15 mouse cellular contexts compared by ENCODE assay signal in the genomic region with DNA sequence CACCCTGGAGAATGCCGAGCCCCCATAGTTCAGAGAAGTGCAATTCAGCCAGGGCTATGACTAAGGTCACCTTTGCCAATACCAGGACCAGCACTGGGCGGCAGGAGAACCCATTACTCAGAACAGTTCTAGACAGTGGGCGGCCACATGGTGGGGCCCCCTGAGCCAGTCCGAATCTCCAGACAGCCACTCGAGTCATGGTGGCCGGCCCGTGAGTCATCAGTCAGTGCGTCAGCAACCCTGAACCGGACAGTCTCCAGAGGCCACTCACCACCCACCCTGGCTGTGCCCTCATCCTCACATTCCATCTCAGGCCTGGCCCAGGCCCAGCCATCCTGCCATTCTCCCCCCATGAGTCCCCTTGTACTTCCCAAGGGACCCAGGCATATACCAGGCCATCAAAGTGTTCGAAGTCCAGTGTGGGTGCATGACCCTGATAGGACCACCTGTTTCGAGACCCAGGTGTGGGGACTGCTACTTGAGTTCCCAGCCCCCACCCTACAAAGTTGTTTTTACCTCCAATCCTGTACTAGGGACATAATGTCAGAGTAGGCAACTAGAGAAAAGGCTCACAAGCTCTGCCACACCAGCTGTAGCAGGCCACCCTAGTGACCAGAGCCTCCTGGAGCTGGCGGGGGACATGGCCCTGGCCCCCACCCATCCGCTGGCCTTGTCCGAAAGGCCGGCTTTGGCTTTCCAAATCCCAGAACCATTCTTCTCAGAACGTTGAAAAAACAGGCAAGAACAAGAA. TPM values are rescaled to one million over a fixed set of nuclear protein-coding genes. Genes with fewer than 3 reads are reported as not detected.
DNase-seq lines count a peak whose midpoint lies in the region; ATAC-seq and TF ChIP-seq lines count a peak whose summit lies in the region.
"Had no signal": no experiment of that assay in that cellular context is flagged by ENCODE, and none has a peak within 500 bp of the region (broad histone marks: within the 10 kb centered on the region; RNA-seq: fewer than 3 reads in every experiment).

No protein-coding gene starts in this region.

- peak overlapping the region; percentile 25; the same call in 1 of the 2 replicates for H3K9ac ChIP-seq in heart, embryonic 14.5 days (ENCODE audit: low read length)
- no peak overlapping the region for H3K9ac ChIP-seq in heart, embryonic 11.5 days (ENCODE audit: low read depth, low read length)
- no peak overlapping the region for H3K9ac ChIP-seq in midbrain, embryonic 13.5 days (replicated peaks)
- no peak overlapping the region for H3K9ac ChIP-seq in midbrain, postnatal 0 days (replicated peaks; ENCODE audit: low read length, poor library complexity, severe bottlenecking)
- H3K9ac ChIP-seq: forebrain, embryonic 13.5 days had no signal

- TF ChIP-seq POLR2A in myocyte (IDR thresholded peaks at IDR 0.05; ENCODE audit: insufficient read length, low read depth) = no peak

- no peak overlapping the region for H3K4me2 ChIP-seq in heart, embryonic 14.5 days (ENCODE audit: low read length)
- H3K4me2 ChIP-seq in heart, embryonic 11.5 days = no peak overlapping the region
- no peak overlapping the region for H3K4me2 ChIP-seq in midbrain, embryonic 13.5 days (replicated peaks)
- H3K4me2 ChIP-seq in midbrain, postnatal 0 days (ENCODE audit: low read depth, low read length, poor library complexity, severe bottlenecking) = no peak overlapping the region
- peak overlapping the region; percentile 85 for H3K4me2 ChIP-seq in myocyte (ENCODE audit: low read depth)
- H3K4me2 ChIP-seq: forebrain, embryonic 13.5 days had no signal

- H3K36me3 ChIP-seq in heart, embryonic 14.5 days (ENCODE audit: control insufficient read depth, insufficient read depth, low read length) = no peaks in the 10 kb centered on the region
- no peaks in the 10 kb centered on the region; the same call in 1 of the 2 replicates for H3K36me3 ChIP-seq in heart, embryonic 11.5 days (ENCODE audit: control insufficient read depth, insufficient read depth, low read length)
- H3K36me3 ChIP-seq in midbrain, embryonic 13.5 days = peaks cover 4% of the 10 kb centered on the region; the same call in 1 of the 2 replicates
- peaks cover 2% of the 10 kb centered on the region; the same call in 1 of the 2 replicates for H3K36me3 ChIP-seq in midbrain, postnatal 0 days (ENCODE audit: insufficient read depth, low read length)
- H3K36me3 ChIP-seq in myocyte (ENCODE audit: control insufficient read depth, insufficient read depth) = peaks cover 5% of the 10 kb centered on the region

- H3K4me1 ChIP-seq in heart, embryonic 14.5 days (ENCODE audit: control insufficient read depth in 2 of 2, insufficient read depth in 2 of 2, low read length in 2 of 2) = peaks cover 28% of the 10 kb centered on the region in 2 experiments
- peaks cover 25% of the 10 kb centered on the region for H3K4me1 ChIP-seq in heart, embryonic 11.5 days (ENCODE audit: control insufficient read depth, insufficient read depth, low read length)
- peaks cover 6% of the 10 kb centered on the region for H3K4me1 ChIP-seq in midbrain, embryonic 13.5 days (replicated peaks)
- 0 out of 2 replicates have a peak, but pooled peaks cover 2% of the 10 kb centered on the region for H3K4me1 ChIP-seq in midbrain, postnatal 0 days (ENCODE audit: insufficient read depth, low read length)

- H3ac ChIP-seq in myocyte (ENCODE audit: control insufficient read depth, insufficient read length) = no peak overlapping the region

- peaks cover 43% of the 10 kb centered on the region for H3K79me2 ChIP-seq in myocyte (ENCODE audit: control insufficient read depth, insufficient read depth)

- no peaks in the 10 kb centered on the region for H3K27me3 ChIP-seq in heart, embryonic 14.5 days (ENCODE audit: control insufficient read depth, insufficient read depth, low read length)
- H3K27me3 ChIP-seq in heart, embryonic 11.5 days (ENCODE audit: control insufficient read depth, insufficient read depth, low read length) = no peaks in the 10 kb centered on the region
- H3K27me3 ChIP-seq in midbrain, embryonic 13.5 days = no peaks in the 10 kb centered on the region
- no peaks in the 10 kb centered on the region for H3K27me3 ChIP-seq in midbrain, postnatal 0 days (ENCODE audit: insufficient read depth, low read length)
- H3K27me3 ChIP-seq in myocyte (ENCODE audit: control insufficient read depth, insufficient read depth, insufficient read length) = no peaks in the 10 kb centered on the region
- H3K27me3 ChIP-seq: forebrain, embryonic 13.5 days; megakaryocyte, embryonic 14.5 days had no signal

- no peak for ATAC-seq in heart, embryonic 14.5 days (ENCODE audit: insufficient number of reproducible peaks, insufficient read depth, low FRiP score, low read depth)
- no peak; the same call in 1 of the 2 replicates for ATAC-seq in heart, embryonic 11.5 days (replicated peaks; ENCODE audit: insufficient number of reproducible peaks, low FRiP score, low TSS enrichment)
- ATAC-seq in midbrain, embryonic 13.5 days = peak; percentile 22; the same call in 1 of the 2 replicates
- ATAC-seq in midbrain, postnatal 0 days (ENCODE audit: low FRiP score) = no peak
- ATAC-seq: forebrain, embryonic 13.5 days had no signal

- no peak overlapping the region for H3K27ac ChIP-seq in heart, embryonic 14.5 days (replicated peaks in 1 of 2; ENCODE audit: control insufficient read depth in 1 of 2, insufficient read depth in 1 of 2, low read depth in 2 of 2, low read length in 2 of 2)
- no peak overlapping the region for H3K27ac ChIP-seq in heart, embryonic 11.5 days (ENCODE audit: low read depth, low read length)
- no peak overlapping the region for H3K27ac ChIP-seq in midbrain, embryonic 13.5 days
- no peak overlapping the region for H3K27ac ChIP-seq in midbrain, postnatal 0 days (ENCODE audit: low read depth, low read length)
- H3K27ac ChIP-seq: forebrain, embryonic 13.5 days had no signal

- WGBS in heart, embryonic 14.5 days = 70% methylated on average over 16 of the region's 16 CpGs
- 69% methylated on average over 16 of the region's 16 CpGs for WGBS in heart, embryonic 11.5 days (ENCODE audit: insufficient replicate concordance)
- 91% methylated on average over 16 of the region's 16 CpGs for WGBS in midbrain, embryonic 13.5 days
- WGBS in midbrain, postnatal 0 days = 95% methylated on average over 16 of the region's 16 CpGs

- no peak for DNase-seq in midbrain, postnatal 0 days (ENCODE audit: low spot score)
- peak; percentile 83 for DNase-seq in adrenal gland, postnatal 14 days
- no peak for DNase-seq in cerebellum, postnatal 10 days
- no peak for DNase-seq in cerebellum, adult 9-10 months
- DNase-seq: embryo, embryonic 11 days; kidney, postnatal 10 days; liver had no signal

- H3K4me3 ChIP-seq in heart, embryonic 14.5 days (ENCODE audit: control insufficient read depth in 1 of 2, insufficient read depth in 1 of 2, low read depth in 1 of 2, low read length in 2 of 2) = no peak overlapping the region
- no peak overlapping the region for H3K4me3 ChIP-seq in heart, embryonic 11.5 days (ENCODE audit: low read depth, low read length)
- no peak overlapping the region for H3K4me3 ChIP-seq in midbrain, embryonic 13.5 days (replicated peaks)
- H3K4me3 ChIP-seq in midbrain, postnatal 0 days (ENCODE audit: low read depth, low read length) = no peak overlapping the region
- no peak overlapping the region for H3K4me3 ChIP-seq in myocyte
- H3K4me3 ChIP-seq: forebrain, embryonic 13.5 days; megakaryocyte, embryonic 14.5 days had no signal

- no peak for TF ChIP-seq CTCF in midbrain, postnatal 0 days (IDR thresholded peaks at IDR 0.05)

- no peaks in the 10 kb centered on the region for H3K9me3 ChIP-seq in heart, embryonic 14.5 days (ENCODE audit: control insufficient read depth, low read length)
- H3K9me3 ChIP-seq in heart, embryonic 11.5 days (replicated peaks; ENCODE audit: control insufficient read depth, low read length) = no peaks in the 10 kb centered on the region
- no peaks in the 10 kb centered on the region for H3K9me3 ChIP-seq in midbrain, embryonic 13.5 days
- H3K9me3 ChIP-seq in midbrain, postnatal 0 days (ENCODE audit: low read length) = no peaks in the 10 kb centered on the region
- H3K9me3 ChIP-seq: forebrain, embryonic 13.5 days had no signal

RNA-seq across cellular contexts. Expression of gene Klhl26, which starts 14.8 kb away (rescaled TPM):
- 9.6 and 9.8 TPM in 2 replicates for polyA plus RNA-seq in heart, embryonic 14.5 days (2014; fragmentation: Nextera tagmentation; extraction: Ambion mirVana)
- 9.2 and 10.1 TPM in 2 replicates for polyA plus RNA-seq in heart, embryonic 11.5 days (2014; fragmentation: Nextera tagmentation; extraction: Ambion mirVana)
- polyA plus RNA-seq in midbrain, embryonic 13.5 days (2015; fragmentation: Nextera tagmentation; extraction: Ambion mirVana) = 19.3 and 22.2 TPM in 2 replicates
- 48.9 and 51.0 TPM in 2 replicates for total RNA-seq in midbrain, postnatal 0 days (2014; rRNA removed)
- 39.4 TPM in 2 replicates for polyA plus RNA-seq in midbrain, postnatal 0 days (2015; fragmentation: Nextera tagmentation; extraction: Ambion mirVana)
- total RNA-seq in adrenal gland, postnatal 14 days (2021) = 15.7 and 16.3 TPM in 2 replicates
- 32.5 TPM for polyA plus RNA-seq in myocyte (2012; fragmentation: generic; extraction: Trizol)

RNA-seq across cellular contexts. Expression of gene Crtc1, which starts 22.6 kb away (rescaled TPM):
- 12.2 and 14.1 TPM in 2 replicates for polyA plus RNA-seq in heart, embryonic 14.5 days (2014; fragmentation: Nextera tagmentation; extraction: Ambion mirVana)
- 11.6 and 13.5 TPM in 2 replicates for polyA plus RNA-seq in heart, embryonic 11.5 days (2014; fragmentation: Nextera tagmentation; extraction: Ambion mirVana)
- polyA plus RNA-seq in midbrain, embryonic 13.5 days (2015; fragmentation: Nextera tagmentation; extraction: Ambion mirVana) = 33.9 and 36.1 TPM in 2 replicates
- 56.3 and 57.4 TPM in 2 replicates for total RNA-seq in midbrain, postnatal 0 days (2014; rRNA removed)
- 46.5 and 47.8 TPM in 2 replicates for polyA plus RNA-seq in midbrain, postnatal 0 days (2015; fragmentation: Nextera tagmentation; extraction: Ambion mirVana)
- 19.4 and 20.6 TPM in 2 replicates for total RNA-seq in adrenal gland, postnatal 14 days (2021)
- 9.6 TPM for polyA plus RNA-seq in myocyte (2012; fragmentation: generic; extraction: Trizol)

RNA-seq across cellular contexts. Expression of gene Tmem59l, which starts 25.2 kb away (rescaled TPM):
- polyA plus RNA-seq in heart, embryonic 14.5 days (2014; fragmentation: Nextera tagmentation; extraction: Ambion mirVana) = 0.31 TPM in 1 of 2 replicates, not detected in the other
- polyA plus RNA-seq in heart, embryonic 11.5 days (2014; fragmentation: Nextera tagmentation; extraction: Ambion mirVana) = 0.44 and 0.86 TPM in 2 replicates
- polyA plus RNA-seq in midbrain, embryonic 13.5 days (2015; fragmentation: Nextera tagmentation; extraction: Ambion mirVana) = 60.6 and 61.5 TPM in 2 replicates
- total RNA-seq in midbrain, postnatal 0 days (2014; rRNA removed) = 168 and 206 TPM in 2 replicates
- polyA plus RNA-seq in midbrain, postnatal 0 days (2015; fragmentation: Nextera tagmentation; extraction: Ambion mirVana) = 203 and 226 TPM in 2 replicates
- 4.6 and 5.6 TPM in 2 replicates for total RNA-seq in adrenal gland, postnatal 14 days (2021)
- 0.04 TPM for polyA plus RNA-seq in myocyte (2012; fragmentation: generic; extraction: Trizol)
- total RNA-seq: granulocyte monocyte progenitor cell, adult 5-6 weeks; neutrophil, adult 5-6 weeks had no signal

RNA-seq across cellular contexts. Expression of gene Crlf1, which starts 31.0 kb away (rescaled TPM):
- polyA plus RNA-seq in heart, embryonic 14.5 days (2014; fragmentation: Nextera tagmentation; extraction: Ambion mirVana) = 0.42 and 2.0 TPM in 2 replicates
- 0.80 and 3.8 TPM in 2 replicates for polyA plus RNA-seq in heart, embryonic 11.5 days (2014; fragmentation: Nextera tagmentation; extraction: Ambion mirVana)
- polyA plus RNA-seq in midbrain, embryonic 13.5 days (2015; fragmentation: Nextera tagmentation; extraction: Ambion mirVana) = 0.97 and 1.1 TPM in 2 replicates
- total RNA-seq in midbrain, postnatal 0 days (2014; rRNA removed) = 4.1 and 4.3 TPM in 2 replicates
- 9.4 and 10.9 TPM in 2 replicates for polyA plus RNA-seq in midbrain, postnatal 0 days (2015; fragmentation: Nextera tagmentation; extraction: Ambion mirVana)
- not detected in 2 replicates for total RNA-seq in adrenal gland, postnatal 14 days (2021)
- polyA plus RNA-seq in myocyte (2012; fragmentation: generic; extraction: Trizol) = 99.1 TPM
- total RNA-seq: granulocyte monocyte progenitor cell, adult 5-6 weeks; neutrophil, adult 5-6 weeks had no signal

RNA-seq across cellular contexts. Expression of gene Rex1bd, which starts 44.6 kb away (rescaled TPM):
- polyA plus RNA-seq in heart, embryonic 14.5 days (2014; fragmentation: Nextera tagmentation; extraction: Ambion mirVana) = 129 and 138 TPM in 2 replicates
- 109 and 124 TPM in 2 replicates for polyA plus RNA-seq in heart, embryonic 11.5 days (2014; fragmentation: Nextera tagmentation; extraction: Ambion mirVana)
- 152 and 155 TPM in 2 replicates for polyA plus RNA-seq in midbrain, embryonic 13.5 days (2015; fragmentation: Nextera tagmentation; extraction: Ambion mirVana)
- total RNA-seq in midbrain, postnatal 0 days (2014; rRNA removed) = 118 and 121 TPM in 2 replicates
- 198 and 212 TPM in 2 replicates for polyA plus RNA-seq in midbrain, postnatal 0 days (2015; fragmentation: Nextera tagmentation; extraction: Ambion mirVana)
- 116 and 123 TPM in 2 replicates for total RNA-seq in adrenal gland, postnatal 14 days (2021)
- 259 TPM for polyA plus RNA-seq in myocyte (2012; fragmentation: generic; extraction: Trizol)

Comparison
In these comparisons a context has a peak if more than half of its experiments do, and no peak if none do; other contexts are left out.
1. RNA of gene Tmem59l, which starts 25.2 kb away (polyA plus RNA-seq): 203 to 226 TPM in midbrain, postnatal 0 days and 60.6 to 61.5 TPM in midbrain, embryonic 13.5 days; 0.44 to 0.86 TPM in heart, embryonic 11.5 days, 0.31 TPM in heart, embryonic 14.5 days and 0.04 TPM in myocyte (single experiment); every median in the first group is over 10 times any median in the second.